ENCODE assay signal across 8 mouse cellular contexts in genomic region chr11:85989536-85989935, GRCm38 (mm10).
DNase-seq lines count a peak whose midpoint lies in the region; ATAC-seq and TF ChIP-seq lines count a peak whose summit lies in the region.

No protein-coding gene starts in this region.

- no peak for DNase-seq in gastrocnemius, adult 2 months
- no peak for DNase-seq in gastrocnemius, postnatal 14 days
- no peak for DNase-seq in spleen, adult 2 months (ENCODE audit: low read depth in 1 of 2, low spot score in 2 of 2)
- no peak for DNase-seq in spleen, adult 12 weeks (ENCODE audit: low spot score)
- no peak for DNase-seq in cerebellum, adult 2 months
- no peak for DNase-seq in c-Kit-positive CD71-positive TER-119-positive erythroid progenitor cells, embryonic 14.5 days (ENCODE audit: low spot score)
- no peak for DNase-seq in frontal cortex, postnatal 10 days (ENCODE audit: low spot score in 2 of 2)

- no peak for TF ChIP-seq POLR2A in spleen, adult 2 months (IDR thresholded peaks at IDR 0.05; ENCODE audit: low read depth, low read length)
- no peak for TF ChIP-seq POLR2A in cerebellum, adult 2 months (IDR thresholded peaks at IDR 0.05; ENCODE audit: borderline replicate concordance, insufficient read depth, low read length)

- H3K9me3 ChIP-seq in liver, embryonic 16.5 days (replicated peaks; ENCODE audit: control insufficient read depth, low read length), result no peaks in the 10 kb centered on the region

- no peaks in the 10 kb centered on the region for H3K36me3 ChIP-seq in spleen, adult 2 months (ENCODE audit: control insufficient read depth, insufficient read depth, low read length)
- H3K36me3 ChIP-seq in liver, embryonic 16.5 days (ENCODE audit: control insufficient read depth, insufficient read depth), result no peaks in the 10 kb centered on the region

- intact Hi-C loops in gastrocnemius, adult 2 months (cut with DNase I), result no loop called here
- intact Hi-C loops in gastrocnemius, postnatal 14 days (cut with DNase I; ENCODE audit: low total_unique reads), result loop anchor here (10.0 kb wide), 1 partner anchor 185 kb away; no protein-coding TSS in a partner anchor

- H3K27ac ChIP-seq in gastrocnemius, adult 2 months, result no peak overlapping the region; the same call in 1 of the 2 replicates
- H3K27ac ChIP-seq in spleen, adult 2 months (ENCODE audit: insufficient read depth, low read length), result no peak overlapping the region
- H3K27ac ChIP-seq in liver, embryonic 16.5 days (ENCODE audit: low read length), result no peak overlapping the region
- H3K27ac ChIP-seq in cerebellum, adult 2 months (ENCODE audit: insufficient read depth, low read length), result no peak overlapping the region

- no peak for TF ChIP-seq CTCF in gastrocnemius, adult 2 months (IDR thresholded peaks at IDR 0.05)
- no peak for TF ChIP-seq CTCF in spleen, adult 2 months (IDR thresholded peaks at IDR 0.05; ENCODE audit: extremely low read depth, insufficient read depth, insufficient read length, insufficient replicate concordance)
- no peak for TF ChIP-seq CTCF in cerebellum, adult 2 months (IDR thresholded peaks at IDR 0.05; ENCODE audit: borderline replicate concordance, insufficient read depth, low read depth, low read length)

- no peak overlapping the region for H3K9ac ChIP-seq in liver, embryonic 16.5 days (ENCODE audit: low read depth, low read length)

- ATAC-seq in liver, embryonic 16.5 days (ENCODE audit: low read depth), result no peak

- H3K4me2 ChIP-seq in liver, embryonic 16.5 days (ENCODE audit: low read depth, low read length), result peak overlapping the region; percentile 36

- 5% methylated on average over 10 of the region's 10 CpGs for WGBS in spleen, adult 2 months
- WGBS in liver, embryonic 16.5 days (ENCODE audit: insufficient replicate concordance), result 6% methylated on average over 10 of the region's 10 CpGs
- WGBS in cerebellum, adult 2 months, result 26% methylated on average over 10 of the region's 10 CpGs

- peak overlapping the region; percentile 63 for H3K4me3 ChIP-seq in gastrocnemius, adult 2 months
- H3K4me3 ChIP-seq in spleen, adult 2 months (ENCODE audit: extremely low read depth, insufficient read depth, insufficient read length), result peak overlapping the region; percentile 37; the same call in 1 of the 2 replicates
- H3K4me3 ChIP-seq in liver, embryonic 16.5 days (ENCODE audit: low read depth, low read length), result peak overlapping the region; percentile 29
- H3K4me3 ChIP-seq in cerebellum, adult 2 months (replicated peaks; ENCODE audit: insufficient read depth, low read depth, low read length), result no peak overlapping the region

- no peaks in the 10 kb centered on the region for H3K4me1 ChIP-seq in spleen, adult 2 months (ENCODE audit: control insufficient read depth, insufficient read depth, insufficient read length)
- H3K4me1 ChIP-seq in liver, embryonic 16.5 days (ENCODE audit: control insufficient read depth, low read depth, low read length), result no peaks in the 10 kb centered on the region; the same call in 1 of the 2 replicates
- H3K4me1 ChIP-seq in cerebellum, adult 2 months (ENCODE audit: control insufficient read depth, insufficient read depth, low read length), result no peaks in the 10 kb centered on the region

- no peaks in the 10 kb centered on the region for H3K27me3 ChIP-seq in spleen, adult 2 months (ENCODE audit: control insufficient read depth, insufficient read depth, low read length)
- peaks cover 20% of the 10 kb centered on the region for H3K27me3 ChIP-seq in liver, embryonic 16.5 days (ENCODE audit: control insufficient read depth, insufficient read depth, low read depth, low read length)
- no peaks in the 10 kb centered on the region for H3K27me3 ChIP-seq in cerebellum, adult 2 months (ENCODE audit: control insufficient read depth, insufficient read depth, low read length)
